ENCODE assay signal across 19 mouse cellular contexts in the genomic region with DNA sequence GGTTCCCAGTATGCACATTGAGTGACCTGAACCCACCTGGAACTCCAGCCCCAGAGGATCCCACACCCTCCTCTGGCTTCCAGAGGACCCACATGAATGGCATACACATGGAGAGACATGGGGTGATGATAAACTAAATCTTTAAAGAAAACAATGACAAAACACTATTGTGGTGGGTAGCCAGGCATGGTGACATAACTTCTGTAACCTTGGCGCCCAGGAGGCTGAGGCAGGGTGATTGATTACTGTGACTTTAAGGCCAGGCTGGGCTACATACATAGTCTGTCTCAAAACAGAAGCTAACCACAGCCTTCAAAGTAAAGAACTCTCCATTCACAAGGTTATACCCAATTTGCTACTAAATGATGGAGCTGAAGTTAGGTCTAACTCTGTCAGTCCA. TPM values are rescaled to one million over a fixed set of nuclear protein-coding genes. Genes with fewer than 3 reads are reported as not detected.
DNase-seq lines count a peak whose midpoint lies in the region; ATAC-seq and TF ChIP-seq lines count a peak whose summit lies in the region.
"Had no signal": no experiment of that assay in that cellular context is flagged by ENCODE, and none has a peak within 500 bp of the region (broad histone marks: within the 10 kb centered on the region; RNA-seq: fewer than 3 reads in every experiment).

No protein-coding gene starts in this region.

- intact Hi-C loops in gastrocnemius, adult 2 months (cut with DNase I), result no loop called here
- intact Hi-C loops in gastrocnemius, postnatal 36 days (cut with DNase I), result no loop called here

- H3K9me3 ChIP-seq in liver, embryonic 13.5 days (replicated peaks), result no peaks in the 10 kb centered on the region
- no peaks in the 10 kb centered on the region for H3K9me3 ChIP-seq in liver, embryonic 11.5 days (ENCODE audit: control insufficient read depth, low read length)
- no peaks in the 10 kb centered on the region for H3K9me3 ChIP-seq in limb, embryonic 15.5 days
- H3K9me3 ChIP-seq: embryonic facial prominence, embryonic 13.5 days; forebrain, embryonic 13.5 days; midbrain, embryonic 13.5 days had no signal

- H3K27me3 ChIP-seq in liver, embryonic 13.5 days, result no peaks in the 10 kb centered on the region
- no peaks in the 10 kb centered on the region for H3K27me3 ChIP-seq in liver, embryonic 11.5 days (replicated peaks; ENCODE audit: control insufficient read depth, insufficient read depth, low read length)
- H3K27me3 ChIP-seq in limb, embryonic 15.5 days, result no peaks in the 10 kb centered on the region
- H3K27me3 ChIP-seq: embryonic facial prominence, embryonic 13.5 days had no signal

- H3K4me2 ChIP-seq in liver, embryonic 13.5 days, result no peak overlapping the region
- H3K4me2 ChIP-seq in liver, embryonic 11.5 days, result no peak overlapping the region
- no peak overlapping the region for H3K4me2 ChIP-seq in limb, embryonic 15.5 days
- H3K4me2 ChIP-seq: forebrain, embryonic 13.5 days; midbrain, embryonic 13.5 days had no signal

- TF ChIP-seq CTCF in gastrocnemius, adult 2 months (IDR thresholded peaks at IDR 0.05), result no peak

- H3K36me3 ChIP-seq in liver, embryonic 13.5 days, result no peaks in the 10 kb centered on the region
- no peaks in the 10 kb centered on the region for H3K36me3 ChIP-seq in liver, embryonic 11.5 days (ENCODE audit: control insufficient read depth, insufficient read depth, low read length)
- H3K36me3 ChIP-seq in limb, embryonic 15.5 days, result no peaks in the 10 kb centered on the region
- H3K36me3 ChIP-seq: embryonic facial prominence, embryonic 13.5 days; midbrain, embryonic 13.5 days had no signal

- H3K9ac ChIP-seq in liver, embryonic 13.5 days, result no peak overlapping the region
- H3K9ac ChIP-seq in liver, embryonic 11.5 days (ENCODE audit: low read depth, low read length), result no peak overlapping the region
- no peak overlapping the region for H3K9ac ChIP-seq in limb, embryonic 15.5 days
- H3K9ac ChIP-seq: embryonic facial prominence, embryonic 13.5 days; forebrain, embryonic 13.5 days; midbrain, embryonic 13.5 days had no signal

- WGBS in liver, embryonic 13.5 days (ENCODE audit: insufficient replicate concordance), result 61% methylated on average over 1 of the region's 1 CpGs
- WGBS in liver, embryonic 11.5 days, result 82% methylated on average over 1 of the region's 1 CpGs
- 78% methylated on average over 1 of the region's 1 CpGs for WGBS in limb, embryonic 15.5 days

- H3K4me3 ChIP-seq in gastrocnemius, adult 2 months, result no peak overlapping the region
- H3K4me3 ChIP-seq in liver, embryonic 13.5 days (replicated peaks), result no peak overlapping the region
- H3K4me3 ChIP-seq in liver, embryonic 11.5 days (ENCODE audit: low read depth, low read length), result no peak overlapping the region
- H3K4me3 ChIP-seq in limb, embryonic 15.5 days, result no peak overlapping the region
- H3K4me3 ChIP-seq: embryonic facial prominence, embryonic 13.5 days; forebrain, embryonic 13.5 days; heart, adult 2 months; midbrain, embryonic 13.5 days had no signal

- peaks cover 72% of the 10 kb centered on the region for H3K4me1 ChIP-seq in liver, embryonic 13.5 days (replicated peaks)
- peaks cover 35% of the 10 kb centered on the region for H3K4me1 ChIP-seq in liver, embryonic 11.5 days (replicated peaks; ENCODE audit: control insufficient read depth, insufficient read depth, low read length)
- peaks cover 47% of the 10 kb centered on the region for H3K4me1 ChIP-seq in limb, embryonic 15.5 days

- no peak for DNase-seq in gastrocnemius, adult 2 months
- no peak for DNase-seq in gastrocnemius, postnatal 36 days
- no peak for DNase-seq in liver, embryonic 13.5 days
- DNase-seq in liver, embryonic 11.5 days (ENCODE audit: low spot score), result no peak
- DNase-seq in right cerebral cortex, postnatal 14 days, result no peak
- DNase-seq in spleen, adult 12 weeks (ENCODE audit: low spot score), result no peak
- DNase-seq: cerebellum, adult 11 months; cerebellum, postnatal 36 days; heart, adult 2 months; heart, postnatal 36 days; lung, adult 18-20 months had no signal

- peak overlapping the region; percentile 84 for H3K27ac ChIP-seq in gastrocnemius, adult 2 months
- peak overlapping the region; percentile 91; the same call in 1 of the 2 replicates for H3K27ac ChIP-seq in liver, embryonic 13.5 days
- H3K27ac ChIP-seq in liver, embryonic 11.5 days (ENCODE audit: low read depth, low read length), result no peak overlapping the region
- peak overlapping the region; percentile 79 for H3K27ac ChIP-seq in limb, embryonic 15.5 days
- H3K27ac ChIP-seq: forebrain, embryonic 13.5 days; macrophage; midbrain, embryonic 13.5 days had no signal

- ATAC-seq in liver, embryonic 13.5 days (ENCODE audit: low read depth), result no peak
- no peak for ATAC-seq in liver, embryonic 11.5 days (replicated peaks; ENCODE audit: low FRiP score)
- ATAC-seq in limb, embryonic 15.5 days (ENCODE audit: insufficient number of reproducible peaks, low FRiP score, low TSS enrichment, low read depth), result no peak
- ATAC-seq: forebrain, embryonic 13.5 days; midbrain, embryonic 13.5 days had no signal

RNA-seq across cellular contexts. Expression of a gene that starts 30.7 kb away (rescaled TPM):
- 1 to 10 TPM; 2.8 to 5.1 TPM for total RNA-seq in gastrocnemius, adult 2 months (2021)
- 1 to 10 TPM; 1.4 to 2.5 TPM for total RNA-seq in gastrocnemius, postnatal 36 days (2021)
- 0.32 and 0.86 TPM in 2 replicates for polyA plus RNA-seq in liver, embryonic 13.5 days (2015; fragmentation: Nextera tagmentation; extraction: Ambion mirVana)
- polyA plus RNA-seq in liver, embryonic 11.5 days (2014; fragmentation: Nextera tagmentation; extraction: Ambion mirVana), result not detected in 2 replicates
- 1.2 and 3.7 TPM in 2 replicates for polyA plus RNA-seq in limb, embryonic 15.5 days (2015; fragmentation: Nextera tagmentation; extraction: Ambion mirVana)
- polyA plus RNA-seq: heart, adult 2 months; spleen, adult 2 months; testis, adult 2 months; urinary bladder, adult 2 months had no signal

RNA-seq across cellular contexts. Expression of a gene that starts 35.1 kb away (rescaled TPM):
- total RNA-seq in gastrocnemius, adult 2 months (2021), result 1 to 10 TPM; 4.2 to 5.6 TPM
- 1 to 10 TPM; 4.3 to 5.0 TPM for total RNA-seq in gastrocnemius, postnatal 36 days (2021)
- polyA plus RNA-seq in liver, embryonic 13.5 days (2015; fragmentation: Nextera tagmentation; extraction: Ambion mirVana), result 8.4 and 12.7 TPM in 2 replicates
- 18.9 and 19.5 TPM in 2 replicates for polyA plus RNA-seq in liver, embryonic 11.5 days (2014; fragmentation: Nextera tagmentation; extraction: Ambion mirVana)
- polyA plus RNA-seq in limb, embryonic 15.5 days (2015; fragmentation: Nextera tagmentation; extraction: Ambion mirVana), result 12.9 and 13.4 TPM in 2 replicates
